Mouse (Mus musculus) forebrain, embryonic 12.5 days (tissue): ENCODE measurements at regions not wholly inside any gene's neighbourhood (a gene's known extent, or its start where the extent isn't known, plus 50 kb on each side); places are given as distances from the start of the nearest gene placed in this dataset.

Experiments
- ATAC-seq: fragments of 200-750 bp; cut with Nextera tagmentation; 2 replicates; pipeline ENCODE4 v1.8.0; 2017; ENCODE audit warnings: moderate TSS enrichment; ENCODE audit not compliant: low FRiP score
- H3K27ac ChIP-seq: fragments of 300-500 bp; sonication (generic); 2 replicates; pipeline ENCODE4 v1.5.1; 2016; ENCODE audit warnings: mild to moderate bottlenecking
- H3K27me3 ChIP-seq: fragments of 300-500 bp; sonication (generic); 2 replicates; pipeline ENCODE4 v1.6.1; 2016; ENCODE audit warnings: mild to moderate bottlenecking
- H3K36me3 ChIP-seq: fragments of 300-500 bp; sonication (generic); replicated peaks from 2 replicates; pipeline ENCODE4 v1.6.1; 2016; ENCODE audit warnings: mild to moderate bottlenecking
- H3K4me1 ChIP-seq: fragments of 300-500 bp; sonication (generic); 2 replicates; pipeline ENCODE4 v1.6.1; 2016
- H3K4me2 ChIP-seq: fragments of 300-500 bp; sonication (generic); 2 replicates; pipeline ENCODE4 v1.6.1; 2016; ENCODE audit warnings: mild to moderate bottlenecking, moderate library complexity
- H3K4me3 ChIP-seq: fragments of 300-500 bp; sonication (generic); replicated peaks from 2 replicates; pipeline ENCODE4 v1.5.1; 2016; ENCODE audit warnings: mild to moderate bottlenecking
- H3K9ac ChIP-seq: fragments of 300-500 bp; sonication (generic); 2 replicates; pipeline ENCODE4 v1.6.1; 2016; ENCODE audit warnings: mild to moderate bottlenecking
- H3K9me3 ChIP-seq: fragments of 300-500 bp; sonication (generic); 2 replicates; pipeline ENCODE4 v1.6.1; 2016
- WGBS: fragments of 180-500 bp; shearing (Covaris S2); methylation state at CpG from one replicate; pipeline ENCODE4 v1.1.7; 2016; 5-methylcytosine and 5-hydroxymethylcytosine counted together

- H3K4me1 ChIP-seq, result peaks cover 9% of the 10 kb centered on the region
- H3K4me3 ChIP-seq, result no peak overlapping the region
- no peak overlapping the region for H3K9ac ChIP-seq
- H3K9me3 ChIP-seq, result no peaks in the 10 kb centered on the region
- peaks cover 7% of the 10 kb centered on the region; the same call in 1 of the 2 replicates for H3K27me3 ChIP-seq
- H3K4me2 ChIP-seq, result no peak overlapping the region
- 6% methylated on average over 4 of the region's 4 CpGs for WGBS
- no peaks in the 10 kb centered on the region for H3K36me3 ChIP-seq
- no peak overlapping the region for H3K27ac ChIP-seq
- peak; percentile 88 for ATAC-seq
Measured at GRCm38 (mm10) chr6:78165615-78166014, 186.1 kb upstream of the Ctnna2 start.
